Mouse (Mus musculus): ENCODE results near the gene Prss41.

DNA sequence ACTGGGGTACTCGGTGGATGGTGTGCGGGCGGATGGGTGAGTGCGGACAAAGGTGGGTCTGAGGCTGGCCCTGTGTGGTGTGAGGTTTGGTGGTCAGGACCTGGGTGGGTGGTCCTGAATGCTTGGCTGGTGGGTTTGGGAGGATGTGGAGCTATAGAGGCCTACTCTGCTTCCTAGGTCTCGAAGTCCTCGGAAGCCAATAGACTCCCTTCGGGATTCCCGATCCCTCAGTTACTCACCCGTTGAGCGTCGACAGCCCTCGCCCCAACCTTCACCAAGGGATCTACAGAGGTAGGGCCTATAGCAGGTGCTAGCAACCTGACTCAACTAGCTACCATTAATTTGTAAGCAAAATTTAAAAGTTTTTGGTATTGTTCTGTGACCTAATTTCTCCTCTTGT, 20.4 kb downstream of the Prss41 start:
- TF ChIP-seq POLR2A (IDR thresholded peaks at IDR 0.05; ENCODE audit: borderline replicate concordance, extremely low read depth, low read depth, low read length) = 0 out of 2 replicates have a peak, but pooled peaks have one; percentile 10
- TF ChIP-seq CTCF (IDR thresholded peaks at IDR 0.05; ENCODE audit: insufficient read depth, low read length) = no peak
